Mouse (Mus musculus) cortical plate, adult 2 months (tissue): ENCODE data around the gene Lyz2.

Experiments
- CTCF ChIP-seq: fragments of 200-500 bp; IDR thresholded peaks from 2 replicates; pipeline ENCODE4 v1.5.1; 2011; ENCODE audit warnings: mild to moderate bottlenecking, control low read depth, low read length; ENCODE audit not compliant: insufficient read depth; ENCODE audit errors: extremely low read depth
- POLR2A ChIP-seq: fragments of 200-500 bp; IDR thresholded peaks from 2 replicates; pipeline ENCODE4 v1.6.1; 2011; ENCODE audit warnings: mild to moderate bottlenecking, low read length, control low read depth; ENCODE audit not compliant: insufficient read depth; ENCODE audit errors: extremely low read depth

- TF ChIP-seq POLR2A, result no peak
- no peak for TF ChIP-seq CTCF
These were observed 4.3 kb upstream of the Lyz2 start for GRCm38 (mm10) chr10:117286366-117286970.
